Mouse (Mus musculus) MEL (cell line): ENCODE data around the gene Qsox2.

Experiments used
- BHLHE40 ChIP-seq: IDR thresholded peaks from 2 replicates; pipeline ENCODE4 v1.6.1; 2012; ENCODE audit warnings: low read depth, mild to moderate bottlenecking, inconsistent platforms, low read length, improper control_type of control experiment, borderline replicate concordance
- CHD1 ChIP-seq: IDR thresholded peaks from 2 replicates; pipeline ENCODE4 v1.6.1; 2012; ENCODE audit warnings: low read depth, mild to moderate bottlenecking, inconsistent platforms, low read length, improper control_type of control experiment
- CTCF ChIP-seq, 3 experiments: IDR thresholded peaks in 2 of 3; conservative IDR thresholded peaks in 1 of 3; 2 replicates each; pipeline ENCODE4 v1.5.1; 2011 to 2012; ENCODE audit warnings: low read length in 3 of 3, low read depth in 2 of 3, mild to moderate bottlenecking in 2 of 3, improper control_type of control experiment in 1 of 3, inconsistent platforms in 1 of 3, mixed read lengths in 1 of 3, moderate library complexity in 1 of 3; ENCODE audit not compliant: control insufficient read depth in 1 of 3, insufficient read depth in 1 of 3, poor library complexity in 1 of 3, severe bottlenecking in 1 of 3
- EP300 ChIP-seq, 2 experiments: IDR thresholded peaks; 2 replicates each; pipeline ENCODE4 v1.6.1; 2011; ENCODE audit warnings: improper control_type of control experiment in 2 of 2, low read length in 2 of 2, low read depth in 1 of 2, mild to moderate bottlenecking in 1 of 2
- GATA1 ChIP-seq: IDR thresholded peaks from 2 replicates; pipeline ENCODE4 v1.6.1; 2011; ENCODE audit warnings: low read depth, low read length, improper control_type of control experiment
- MXI1 ChIP-seq: IDR thresholded peaks from 2 replicates; pipeline ENCODE4 v1.6.1; 2011; ENCODE audit warnings: mild to moderate bottlenecking, low read depth, low read length, improper control_type of control experiment
- POLR2A ChIP-seq, 2 experiments: IDR thresholded peaks; 2 replicates each; pipeline ENCODE4 v1.6.1; 2011 to 2012; ENCODE audit warnings: low read length in 2 of 2, mild to moderate bottlenecking in 2 of 2, control low read depth in 1 of 2, improper control_type of control experiment in 1 of 2, low read depth in 1 of 2, moderate library complexity in 1 of 2; ENCODE audit not compliant: control insufficient read depth in 1 of 2, insufficient read depth in 1 of 2, poor library complexity in 1 of 2
- POLR2AphosphoS5 ChIP-seq: IDR thresholded peaks from 2 replicates; pipeline ENCODE4 v1.6.1; 2012; ENCODE audit warnings: low read depth, borderline replicate concordance, mild to moderate bottlenecking, inconsistent platforms, low read length, moderate library complexity, mixed read lengths
- USF1 ChIP-seq: IDR thresholded peaks from 2 replicates; pipeline ENCODE4 v1.6.1; 2014; ENCODE audit warnings: low read depth, mild to moderate bottlenecking, inconsistent platforms, low read length, improper control_type of control experiment, moderate library complexity
- ZC3H11A ChIP-seq: IDR thresholded peaks from 2 replicates; pipeline ENCODE4 v1.6.1; 2012; ENCODE audit warnings: low read depth, mild to moderate bottlenecking, inconsistent platforms, low read length, improper control_type of control experiment
- ZMIZ1 ChIP-seq: IDR thresholded peaks from 2 replicates; pipeline ENCODE4 v1.6.1; 2012; ENCODE audit warnings: low read depth, mild to moderate bottlenecking, inconsistent platforms, low read length, improper control_type of control experiment, moderate library complexity
- ZNF384 ChIP-seq: IDR thresholded peaks from 2 replicates; pipeline ENCODE4 v1.6.1; 2012; ENCODE audit warnings: low read depth, mild to moderate bottlenecking, inconsistent platforms, low read length, improper control_type of control experiment

- TF ChIP-seq CTCF (IDR thresholded peaks at IDR 0.05 in 2 of 3, conservative IDR thresholded peaks at IDR 0.05 in 1 of 3; ENCODE audit: control insufficient read depth in 1 of 3, insufficient read depth in 1 of 3, low read depth in 2 of 3, low read length in 3 of 3, poor library complexity in 1 of 3, severe bottlenecking in 1 of 3), result no peak
- no peak for TF ChIP-seq POLR2A (IDR thresholded peaks at IDR 0.05; ENCODE audit: control insufficient read depth in 1 of 2, insufficient read depth in 1 of 2, low read depth in 1 of 2, low read length in 2 of 2, poor library complexity in 1 of 2)
- TF ChIP-seq MXI1, result no peak
- TF ChIP-seq USF1, result no peak
- TF ChIP-seq EP300 (IDR thresholded peaks at IDR 0.05; ENCODE audit: low read depth in 1 of 2, low read length in 2 of 2), result no peak
- TF ChIP-seq GATA1, result no peak
- TF ChIP-seq POLR2AphosphoS5, result no peak
- no peak for TF ChIP-seq CHD1
- no peak for TF ChIP-seq ZMIZ1
- no peak for TF ChIP-seq ZC3H11A
- TF ChIP-seq BHLHE40, result no peak
- no peak for TF ChIP-seq ZNF384
Observed at GRCm38 (mm10) chr2:26265095-26265494, 27.8 kb upstream of the Qsox2 start.
